Comparison of ENCODE assay signal across 8 mouse cellular contexts in genomic region chr14:54568694-54569414, GRCm38 (mm10). TPM values are rescaled to one million over a fixed set of nuclear protein-coding genes. Genes with fewer than 3 reads are reported as not detected.
DNase-seq lines count a peak whose midpoint lies in the region; ATAC-seq and TF ChIP-seq lines count a peak whose summit lies in the region.

No protein-coding gene starts in this region.

- H3K4me2 ChIP-seq in liver, embryonic 15.5 days = no peak overlapping the region

- H3K27me3 ChIP-seq in liver, embryonic 15.5 days = peaks cover 37% of the 10 kb centered on the region

- H3K27ac ChIP-seq in cortical plate, adult 2 months (ENCODE audit: insufficient read depth, low read length) = no peak overlapping the region
- no peak overlapping the region for H3K27ac ChIP-seq in liver, embryonic 15.5 days (replicated peaks)

- DNase-seq in CD4-positive, CD25-positive, alpha-beta regulatory T cell, adult 2 months (ENCODE audit: low read depth, low spot score) = peak; percentile 83
- peak; percentile 77 for DNase-seq in adipocyte (ENCODE audit: low spot score)
- peak; percentile 58 to 67 for DNase-seq in gastrocnemius, postnatal 4 days (ENCODE audit: low spot score in 2 of 2)
- DNase-seq in kidney, postnatal 10 days = peak; percentile 87
- peak; percentile 43 for DNase-seq in retina, adult 2 months (ENCODE audit: low read depth, low spot score)
- DNase-seq in thymus, postnatal 36 days = peak; percentile 49 to 57

- no peaks in the 10 kb centered on the region for H3K4me1 ChIP-seq in cortical plate, adult 2 months (ENCODE audit: control insufficient read depth, insufficient read depth, low read length)
- H3K4me1 ChIP-seq in liver, embryonic 15.5 days (replicated peaks) = peaks cover 29% of the 10 kb centered on the region

- TF ChIP-seq POLR2A in cortical plate, adult 2 months (IDR thresholded peaks at IDR 0.05; ENCODE audit: extremely low read depth, insufficient read depth, low read length) = no peak

- H3K36me3 ChIP-seq in liver, embryonic 15.5 days (replicated peaks) = peaks cover 13% of the 10 kb centered on the region

- 0 out of 2 replicates have a peak, but pooled peaks have one; percentile 14 for ATAC-seq in liver, embryonic 15.5 days (ENCODE audit: insufficient read depth)

- peak; percentile 84 for TF ChIP-seq CTCF in cortical plate, adult 2 months (IDR thresholded peaks at IDR 0.05; ENCODE audit: extremely low read depth, insufficient read depth, low read length)

- no peak overlapping the region for H3K9ac ChIP-seq in liver, embryonic 15.5 days

- 59% methylated on average over 15 of the region's 15 CpGs for WGBS in liver, embryonic 15.5 days (ENCODE audit: insufficient replicate concordance)

- H3K4me3 ChIP-seq in cortical plate, adult 2 months (ENCODE audit: insufficient read depth, low read length) = no peak overlapping the region
- no peak overlapping the region for H3K4me3 ChIP-seq in liver, embryonic 15.5 days (replicated peaks)

- H3K9me3 ChIP-seq in liver, embryonic 15.5 days (replicated peaks) = no peaks in the 10 kb centered on the region

RNA-seq across cellular contexts. Expression of gene Ajuba, which starts 8.5 kb away (rescaled TPM):
- 2.3 and 3.0 TPM in 2 replicates for polyA plus RNA-seq in cortical plate, adult 2 months (2012; rRNA removed)
- 10 to 100 TPM; 14.6 to 15.8 TPM for total RNA-seq in gastrocnemius, postnatal 4 days (2021)
- 5.6 TPM in 2 replicates for polyA plus RNA-seq in liver, embryonic 15.5 days (2015; fragmentation: Nextera tagmentation; extraction: Ambion mirVana)

RNA-seq across cellular contexts. Expression of gene Haus4, which starts 14.4 kb away (rescaled TPM):
- polyA plus RNA-seq in cortical plate, adult 2 months (2012; rRNA removed) = 3.7 and 3.8 TPM in 2 replicates
- 10 to 100 TPM; 18.1 to 21.2 TPM for total RNA-seq in gastrocnemius, postnatal 4 days (2021)
- polyA plus RNA-seq in liver, embryonic 15.5 days (2015; fragmentation: Nextera tagmentation; extraction: Ambion mirVana) = 33.7 and 34.1 TPM in 2 replicates

RNA-seq across cellular contexts. Expression of gene 4931414P19Rik, which starts 36.9 kb away (rescaled TPM):
- 5.2 and 5.8 TPM in 2 replicates for polyA plus RNA-seq in cortical plate, adult 2 months (2012; rRNA removed)
- 1 to 10 TPM; 4.3 to 6.8 TPM for total RNA-seq in gastrocnemius, postnatal 4 days (2021)
- polyA plus RNA-seq in liver, embryonic 15.5 days (2015; fragmentation: Nextera tagmentation; extraction: Ambion mirVana) = 1.9 and 2.9 TPM in 2 replicates

RNA-seq across cellular contexts. Expression of gene Psmb5, which starts 49.0 kb away (rescaled TPM):
- polyA plus RNA-seq in cortical plate, adult 2 months (2012; rRNA removed) = 181 and 197 TPM in 2 replicates
- 100 to 1,000 TPM; 173 to 176 TPM for total RNA-seq in gastrocnemius, postnatal 4 days (2021)
- 204 and 211 TPM in 2 replicates for polyA plus RNA-seq in liver, embryonic 15.5 days (2015; fragmentation: Nextera tagmentation; extraction: Ambion mirVana)

RNA-seq across cellular contexts. Expression of gene Prmt5, which starts 51.5 kb away (rescaled TPM):
- polyA plus RNA-seq in cortical plate, adult 2 months (2012; rRNA removed) = 52.6 and 54.8 TPM in 2 replicates
- total RNA-seq in gastrocnemius, postnatal 4 days (2021) = 10 to 100 TPM; 40.0 to 40.4 TPM
- polyA plus RNA-seq in liver, embryonic 15.5 days (2015; fragmentation: Nextera tagmentation; extraction: Ambion mirVana) = 25.1 and 26.3 TPM in 2 replicates
